Mouse (Mus musculus) liver, postnatal 0 days (tissue): ENCODE measurements around the gene Urb1.

Experiments used
- CTCF ChIP-seq: sonication (generic); IDR thresholded peaks from 2 replicates; pipeline ENCODE4 v1.5.1; 2016; ENCODE audit warnings: antibody characterized with exemption, low read depth
- EP300 ChIP-seq: IDR thresholded peaks from 2 replicates; pipeline ENCODE4 v1.6.1; 2016; ENCODE audit warnings: antibody characterized with exemption, low read depth, mild to moderate bottlenecking

GRCm38 (mm10) chr16:90849262-90849661, 39.0 kb upstream of the Urb1 start:
- TF ChIP-seq CTCF (no peak), EP300 (no peak)
